Mouse (Mus musculus) testis, adult 2 months (tissue): ENCODE results near the gene Rab14. TPM values are rescaled to one million over a fixed set of nuclear protein-coding genes. Genes with fewer than 3 reads are reported as not detected.
A peak's percentile ranks its signal among the peaks of the same experiment; 100 is the strongest.

Source experiments
- H3K27ac ChIP-seq: fragments of 200-500 bp; 2 replicates; pipeline ENCODE4 v1.5.1; 2012; ENCODE audit warnings: low read depth, low read length; ENCODE audit not compliant: control insufficient read depth, insufficient read depth
- H3K27me3 ChIP-seq: fragments of 200-500 bp; 2 replicates; pipeline ENCODE4 v1.6.1; 2012; ENCODE audit warnings: mild to moderate bottlenecking, low read length, moderate library complexity; ENCODE audit not compliant: control insufficient read depth, insufficient read depth
- H3K36me3 ChIP-seq: fragments of 200-500 bp; 2 replicates; pipeline ENCODE4 v1.6.1; 2012; ENCODE audit warnings: mild to moderate bottlenecking, low read length; ENCODE audit not compliant: control insufficient read depth, insufficient read depth
- H3K4me1 ChIP-seq: fragments of 200-500 bp; 2 replicates; pipeline ENCODE4 v1.6.1; 2012; ENCODE audit warnings: low read length; ENCODE audit not compliant: control insufficient read depth, insufficient read depth
- H3K4me3 ChIP-seq: fragments of 200-500 bp; 2 replicates; pipeline ENCODE4 v1.5.1; 2012; ENCODE audit warnings: low read depth, mild to moderate bottlenecking, low read length, moderate library complexity, mixed read lengths; ENCODE audit not compliant: control insufficient read depth
- CTCF ChIP-seq: fragments of 200-500 bp; IDR thresholded peaks from 2 replicates; pipeline ENCODE4 v1.5.1; 2012; ENCODE audit warnings: low read depth, mild to moderate bottlenecking, inconsistent platforms, low read length, moderate library complexity; ENCODE audit not compliant: control insufficient read depth, insufficient read depth, insufficient replicate concordance
- POLR2A ChIP-seq: fragments of 200-500 bp; IDR thresholded peaks from 2 replicates; pipeline ENCODE4 v1.6.1; 2012; ENCODE audit warnings: low read depth, mild to moderate bottlenecking, inconsistent platforms, low read length, moderate library complexity; ENCODE audit not compliant: control insufficient read depth
- polyA plus RNA-seq: library from polyadenylated mRNA; depleted of rRNA; stranded (reverse); fragments of >200 nt; gene quantifications from 2 replicates; pipeline ENCODE4 v1.2.3, GENCODE M21; 2012; rRNA removed

Gene Rab14
- 20.1 and 28.9 TPM in 2 replicates for polyA plus RNA-seq

DNA sequence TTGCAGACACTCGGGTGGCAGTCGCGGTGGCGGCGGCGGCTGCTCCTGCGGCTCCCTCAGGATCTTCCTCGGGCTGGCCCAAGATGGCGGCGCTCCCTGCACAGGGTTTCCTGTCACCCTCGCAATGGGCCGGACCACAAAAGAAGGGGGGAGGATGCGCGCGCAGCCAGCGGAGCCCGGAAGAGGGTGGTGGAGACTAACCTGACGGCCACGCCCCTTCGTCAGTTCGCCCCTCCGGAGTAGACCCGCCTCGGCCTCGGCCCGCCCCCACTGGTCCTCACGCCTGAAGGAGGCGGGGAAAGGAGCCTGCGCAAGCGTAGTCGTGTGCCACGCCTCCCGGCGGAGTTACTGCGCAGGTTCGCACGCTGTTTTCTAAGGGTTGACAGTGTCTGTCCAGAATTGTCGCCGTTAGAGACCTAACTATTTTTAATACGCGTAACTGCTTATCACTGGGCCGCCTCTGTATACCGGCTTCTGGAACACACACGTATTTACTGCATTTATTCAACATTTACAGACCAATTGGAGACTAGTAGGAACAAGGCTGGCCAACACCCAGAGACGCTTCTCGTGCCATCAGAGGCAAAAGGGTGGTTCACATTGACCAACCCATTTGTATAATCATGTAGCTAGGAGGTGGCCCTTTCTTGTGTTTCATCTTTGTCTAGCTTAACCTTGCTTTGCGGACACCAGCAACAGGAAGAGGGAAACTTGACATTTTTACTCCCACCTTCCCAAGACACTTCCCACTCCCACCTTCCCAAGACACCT, at the start of gene Rab14:
Rab14 (minus strand) TSS at position 223 of the 771 bp plus-strand sequence.
- H3K27ac ChIP-seq, result peak within 1 kb of the TSS; percentile 99
- peak; percentile 97 for TF ChIP-seq POLR2A
- 0 out of 2 replicates have a peak, but pooled peaks have one; percentile 13 for TF ChIP-seq CTCF
- no peaks in the 10 kb centered on the region for H3K36me3 ChIP-seq
- H3K27me3 ChIP-seq, result no peaks in the 10 kb centered on the region
- H3K4me3 ChIP-seq, result peak within 1 kb of the TSS; percentile 100
- peaks cover 4% of the 10 kb centered on the region for H3K4me1 ChIP-seq

DNA sequence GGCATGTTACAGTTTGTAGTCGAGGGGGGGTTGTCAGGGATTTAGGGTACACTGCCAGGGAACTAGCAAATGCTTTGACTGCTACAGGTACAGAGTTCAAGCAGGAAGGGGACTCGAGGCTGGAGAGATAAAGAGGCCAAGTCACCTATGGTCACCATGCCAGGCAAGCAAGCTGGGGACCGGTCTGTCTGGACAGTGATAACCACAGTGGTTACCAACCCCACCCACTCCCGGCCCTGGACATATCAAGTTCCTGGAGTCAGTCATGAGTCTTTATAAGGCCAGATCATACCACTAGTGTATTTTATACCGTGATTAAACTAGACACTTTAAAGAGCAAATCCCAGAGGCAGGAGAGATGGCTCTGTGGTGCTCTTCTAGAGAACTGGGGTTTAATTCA, 46.8 kb upstream of the Rab14 start:
- no peak overlapping the region for H3K4me3 ChIP-seq
- no peaks in the 10 kb centered on the region for H3K36me3 ChIP-seq
- H3K4me1 ChIP-seq, result no peaks in the 10 kb centered on the region
- H3K27ac ChIP-seq, result no peak overlapping the region
- no peak for TF ChIP-seq CTCF
- TF ChIP-seq POLR2A, result no peak
- H3K27me3 ChIP-seq, result no peaks in the 10 kb centered on the region

DNA sequence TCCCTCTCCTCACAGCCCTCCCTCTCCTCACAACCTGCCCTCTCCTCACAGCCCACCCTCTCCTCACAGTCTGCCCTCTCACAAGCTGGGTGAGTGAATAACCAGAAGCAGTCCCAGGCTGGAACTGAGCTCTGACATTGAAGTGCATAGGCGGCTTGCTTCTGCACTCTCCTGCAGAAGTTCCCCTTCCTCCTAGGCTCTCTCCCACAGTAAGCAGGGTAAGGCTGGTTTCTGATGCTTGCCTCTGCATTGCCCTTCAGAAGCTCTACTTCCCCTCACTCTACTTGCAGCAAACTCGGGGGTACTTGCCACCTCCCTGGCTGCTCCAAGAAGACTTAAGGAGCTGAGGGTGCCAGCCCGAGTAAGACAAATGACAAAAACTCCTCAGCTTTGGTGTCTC, 43.3 kb upstream of the Rab14 start:
- Histone ChIP-seq H3K27me3 (no peaks in the 10 kb centered on the region), H3K27ac (no peak overlapping the region)
- TF ChIP-seq CTCF (no peak), POLR2A (no peak)

DNA sequence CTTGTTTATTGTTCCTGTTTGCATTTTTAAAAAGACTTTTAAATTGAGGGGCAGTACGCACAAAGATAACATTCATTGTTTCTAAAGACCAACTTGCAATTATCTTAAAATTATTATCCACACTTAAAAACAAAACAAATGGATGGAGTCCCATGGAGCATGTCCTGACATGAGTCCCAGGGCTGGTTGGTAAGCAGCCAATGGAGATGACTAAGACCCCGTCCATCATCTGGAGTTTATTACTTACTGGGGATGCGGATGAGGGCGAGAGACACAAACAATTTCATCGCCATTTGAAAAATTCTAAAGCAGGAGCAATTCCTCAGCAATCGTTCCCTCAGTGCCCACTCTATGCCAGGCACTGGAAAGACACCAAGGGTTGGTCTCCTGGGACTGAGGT, 34.1 kb upstream of the Rab14 start:
- Histone ChIP-seq H3K27me3 (no peaks in the 10 kb centered on the region), H3K27ac (no peak overlapping the region), H3K4me1 (no peaks in the 10 kb centered on the region; the same call in 1 of the 2 replicates), H3K4me3 (no peak overlapping the region), H3K36me3 (no peaks in the 10 kb centered on the region)
- no peak for TF ChIP-seq POLR2A
- TF ChIP-seq CTCF, result no peak

More for the DNA sequence above, 43.3 kb upstream of the Rab14 start:
- Histone ChIP-seq H3K4me1 (no peaks in the 10 kb centered on the region), H3K36me3 (no peaks in the 10 kb centered on the region), H3K4me3 (no peak overlapping the region)

DNA sequence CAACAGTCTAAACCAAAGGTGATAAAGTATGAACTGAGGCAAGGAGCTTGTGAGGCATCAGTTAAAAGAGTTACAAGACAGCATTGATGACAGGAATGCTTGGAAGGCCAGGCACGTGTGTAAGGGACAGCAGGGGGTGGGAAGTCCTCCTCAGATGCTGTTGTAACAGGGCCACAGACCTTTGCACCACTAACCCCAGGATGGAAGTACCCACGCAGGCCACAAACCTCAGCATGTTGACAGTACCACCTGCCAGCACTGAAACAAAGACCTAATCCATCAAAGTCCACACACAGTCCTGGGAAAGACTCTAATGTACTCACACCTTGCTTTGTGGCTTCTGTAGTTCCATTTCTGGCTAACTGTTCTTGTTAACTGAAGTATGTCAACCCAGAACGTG, 33.0 kb upstream of the Rab14 start:
- H3K4me3 ChIP-seq, result no peak overlapping the region
- H3K36me3 ChIP-seq, result no peaks in the 10 kb centered on the region
- H3K4me1 ChIP-seq, result no peaks in the 10 kb centered on the region; the same call in 1 of the 2 replicates
- TF ChIP-seq POLR2A, result no peak
- TF ChIP-seq CTCF, result no peak
- H3K27ac ChIP-seq, result no peak overlapping the region
- no peaks in the 10 kb centered on the region for H3K27me3 ChIP-seq

DNA sequence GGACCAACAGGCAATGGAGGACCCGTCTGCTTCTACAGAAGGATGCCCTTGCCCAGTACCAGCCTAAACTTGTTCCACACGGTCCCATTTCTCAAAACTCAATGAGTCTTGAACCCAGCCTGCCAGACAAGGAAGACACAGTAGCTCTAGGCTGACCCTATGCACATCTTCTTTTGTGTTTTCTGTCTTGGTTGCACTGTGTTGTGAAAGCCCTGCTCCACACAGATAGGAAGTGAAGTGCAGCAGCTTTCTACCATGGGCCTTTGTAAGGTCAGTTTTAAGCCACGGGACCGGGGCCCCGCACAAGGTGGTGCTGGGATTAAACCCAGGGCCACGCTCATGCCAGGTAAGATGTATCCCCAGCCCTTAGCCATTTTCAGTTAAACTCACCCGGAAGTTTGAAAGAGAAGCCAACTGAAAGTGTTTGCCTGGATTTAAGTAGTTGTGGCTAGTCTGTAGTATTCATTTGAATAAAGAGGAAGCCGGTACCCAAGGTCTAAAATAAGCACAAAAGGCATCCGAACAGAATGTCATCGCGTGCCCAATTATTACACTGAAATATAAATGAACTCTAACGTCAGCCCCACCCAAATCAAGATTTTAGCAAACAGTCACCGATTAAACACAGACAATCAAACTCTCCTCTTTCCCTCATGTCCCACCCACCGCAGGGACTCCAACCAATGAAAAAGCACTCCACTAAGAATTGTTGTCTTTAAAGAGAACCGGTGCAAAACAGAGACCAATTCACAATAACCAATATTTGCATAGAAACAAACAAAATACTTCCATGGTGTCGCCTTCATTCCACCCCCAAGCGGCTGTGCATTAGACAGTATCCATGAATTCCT, 31.9 kb upstream of the Rab14 start:
- H3K4me3 ChIP-seq, result no peak overlapping the region
- TF ChIP-seq POLR2A, result no peak
- TF ChIP-seq CTCF, result no peak
- no peaks in the 10 kb centered on the region; the same call in 1 of the 2 replicates for H3K4me1 ChIP-seq
- H3K36me3 ChIP-seq, result no peaks in the 10 kb centered on the region
- H3K27ac ChIP-seq, result no peak overlapping the region
- no peaks in the 10 kb centered on the region for H3K27me3 ChIP-seq

DNA sequence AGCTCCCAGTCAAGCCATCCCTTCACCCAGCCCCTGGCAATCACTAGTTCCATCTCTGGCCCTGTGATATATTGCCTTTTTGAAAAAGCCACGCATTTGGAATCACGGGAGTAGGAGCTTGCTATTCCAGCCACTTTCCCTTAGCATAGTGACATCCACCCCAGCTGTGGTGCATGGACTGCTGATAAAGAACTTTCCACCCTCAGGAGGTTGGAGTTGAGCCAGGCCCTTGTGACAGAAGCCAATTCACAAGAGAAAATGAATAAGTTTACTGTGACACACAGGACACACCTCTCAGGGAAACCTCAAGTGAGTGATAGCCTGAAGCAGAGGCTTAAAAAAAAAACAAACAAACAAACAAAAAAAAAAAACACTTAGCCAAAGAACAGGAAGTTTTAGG, 31.0 kb upstream of the Rab14 start:
- no peaks in the 10 kb centered on the region; the same call in 1 of the 2 replicates for H3K4me1 ChIP-seq
- no peak for TF ChIP-seq POLR2A
- no peak for TF ChIP-seq CTCF
- H3K36me3 ChIP-seq, result no peaks in the 10 kb centered on the region
- no peaks in the 10 kb centered on the region for H3K27me3 ChIP-seq
- H3K27ac ChIP-seq, result no peak overlapping the region
- H3K4me3 ChIP-seq, result no peak overlapping the region
